Mouse (Mus musculus): ENCODE data around the gene Man2b2. TPM values are rescaled to one million over a fixed set of nuclear protein-coding genes. Genes with fewer than 3 reads are reported as not detected.

Gene Man2b2
- total RNA-seq, 2 experiments from 2014 or later, result 18.1 to 21.2 TPM

DNA sequence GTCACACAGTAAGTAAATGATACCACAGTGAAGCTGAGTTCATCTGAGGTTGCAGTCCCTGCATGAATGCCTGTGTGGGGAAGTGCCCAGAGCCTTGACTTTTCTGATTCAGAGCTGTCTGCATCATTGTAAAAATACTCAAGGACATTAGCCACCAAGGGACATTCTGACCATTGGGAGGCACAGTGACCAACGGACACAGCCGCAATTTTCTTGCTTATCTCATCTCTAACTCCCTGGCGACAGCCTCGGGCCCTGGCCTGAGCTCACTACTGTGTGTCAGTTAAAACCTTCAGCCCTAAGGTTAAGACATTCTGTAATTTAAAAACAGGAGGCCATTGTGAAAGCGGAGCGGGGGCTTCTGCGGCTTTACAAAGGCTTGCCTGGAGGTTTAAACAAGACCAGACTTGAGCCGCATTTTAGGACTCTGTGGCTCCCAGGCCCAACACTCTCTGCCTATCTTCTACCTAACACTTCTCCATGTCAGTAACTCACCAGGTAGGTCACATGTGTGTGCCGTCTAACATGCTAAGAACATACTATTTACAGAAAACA, 54.4 kb downstream of the Man2b2 start:
- intact Hi-C loops (cut with DNase I), result no loop called here
- DNase-seq, result peak; percentile 15 to 24

DNA sequence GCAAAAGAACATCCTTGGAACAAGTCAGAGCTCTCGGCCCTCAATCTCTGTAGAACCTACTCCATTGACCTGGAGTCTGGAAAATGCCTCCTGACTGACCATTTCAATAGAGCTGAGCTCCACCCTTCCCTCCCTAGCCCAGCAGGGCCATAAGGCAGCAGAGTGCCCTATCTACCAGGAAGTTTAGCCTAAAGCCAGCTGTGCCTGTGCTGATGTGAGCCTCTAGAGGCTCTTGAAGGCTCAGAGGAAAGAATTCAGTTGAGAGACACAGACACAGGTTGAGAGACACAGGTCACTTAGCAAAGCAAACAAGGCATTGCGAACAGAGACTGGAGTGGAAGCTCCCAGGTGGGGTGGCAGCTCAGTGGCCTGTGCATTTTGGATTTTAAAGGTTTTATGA, 55.1 kb downstream of the Man2b2 start:
- intact Hi-C loops (cut with DNase I), result no loop called here
- no peak for DNase-seq

DNA sequence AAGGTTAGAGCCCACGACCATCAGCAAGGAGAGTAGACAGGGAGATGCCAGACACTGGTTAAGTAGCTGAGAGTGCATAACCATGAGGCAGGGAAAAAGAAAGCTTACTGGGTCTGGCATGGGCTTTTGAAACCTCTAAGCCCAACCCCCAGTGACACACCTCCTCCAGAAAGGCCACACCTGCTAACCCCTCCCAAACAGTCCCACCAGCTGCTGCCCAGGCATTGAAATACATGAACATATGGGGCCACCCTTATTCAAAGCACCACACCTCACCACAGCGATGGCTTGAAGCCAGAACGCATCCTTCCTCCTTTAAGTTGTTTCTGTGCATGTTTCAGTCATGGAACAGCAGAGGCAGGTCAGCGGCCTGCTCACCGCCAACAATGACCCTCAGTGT, 57.9 kb downstream of the Man2b2 start:
- no peak for DNase-seq

DNA sequence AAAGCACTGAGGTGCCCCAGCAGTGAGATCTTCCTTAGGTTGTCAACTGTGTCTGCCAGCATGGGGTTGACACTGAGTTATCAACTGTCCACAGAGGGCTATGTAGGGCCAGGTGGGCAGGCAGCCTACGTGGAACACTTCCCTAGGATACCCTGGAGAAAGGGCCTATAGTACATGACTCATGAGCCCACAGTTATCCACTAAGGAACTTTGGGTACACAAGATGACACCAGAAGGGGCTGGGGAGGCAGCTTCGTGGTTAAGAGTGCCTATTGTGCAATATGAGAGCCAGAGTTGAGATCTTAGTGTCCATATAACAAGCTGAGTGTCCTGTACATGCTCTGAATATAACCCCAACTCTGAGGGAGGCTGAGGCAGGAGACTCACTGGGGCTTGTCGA, 60.9 kb downstream of the Man2b2 start:
- DNase-seq, result no peak

More for the DNA sequence above, 57.9 kb downstream of the Man2b2 start:
- intact Hi-C loops (cut with DNase I), result no loop called here

DNA sequence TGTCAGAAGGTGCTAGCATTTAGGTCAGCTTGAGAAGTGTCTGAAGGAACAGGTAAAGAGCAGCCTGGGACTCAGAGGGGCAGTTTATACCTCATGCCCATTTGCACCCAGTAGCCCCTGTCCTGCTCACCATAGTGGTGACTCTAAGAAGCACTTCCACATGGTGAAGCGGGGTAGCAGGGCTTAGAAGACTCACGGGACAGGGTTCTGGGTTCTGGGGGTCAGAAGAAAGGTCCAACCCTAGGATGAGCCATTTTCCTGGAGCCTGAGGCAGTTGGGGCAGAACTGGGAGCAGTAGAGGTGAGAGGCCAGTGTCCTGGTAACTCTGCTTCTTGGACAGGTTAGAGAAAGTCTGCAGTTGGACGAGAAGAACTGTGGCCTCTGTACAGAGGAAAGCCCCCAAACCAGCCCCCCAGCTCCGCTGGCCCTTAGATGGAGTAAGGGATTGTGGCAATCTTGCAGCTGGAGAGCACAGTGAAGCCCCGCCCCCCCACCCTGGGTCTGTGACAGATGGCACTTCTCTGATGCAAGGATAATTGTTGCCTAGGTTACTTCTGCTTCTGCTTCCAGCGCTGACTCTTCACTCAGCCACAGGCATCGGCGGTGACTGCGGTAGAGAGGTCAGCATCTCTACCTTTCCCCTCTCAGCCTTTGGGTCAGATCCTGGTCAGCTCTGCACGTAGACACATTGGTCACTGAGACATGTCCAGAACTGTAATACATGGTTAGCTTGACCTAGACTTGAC, 63.3 kb downstream of the Man2b2 start:
- intact Hi-C loops (cut with DNase I), result no loop called here
- DNase-seq, result no peak

More for the DNA sequence above, 60.9 kb downstream of the Man2b2 start:
- intact Hi-C loops (cut with DNase I), result no loop called here

DNA sequence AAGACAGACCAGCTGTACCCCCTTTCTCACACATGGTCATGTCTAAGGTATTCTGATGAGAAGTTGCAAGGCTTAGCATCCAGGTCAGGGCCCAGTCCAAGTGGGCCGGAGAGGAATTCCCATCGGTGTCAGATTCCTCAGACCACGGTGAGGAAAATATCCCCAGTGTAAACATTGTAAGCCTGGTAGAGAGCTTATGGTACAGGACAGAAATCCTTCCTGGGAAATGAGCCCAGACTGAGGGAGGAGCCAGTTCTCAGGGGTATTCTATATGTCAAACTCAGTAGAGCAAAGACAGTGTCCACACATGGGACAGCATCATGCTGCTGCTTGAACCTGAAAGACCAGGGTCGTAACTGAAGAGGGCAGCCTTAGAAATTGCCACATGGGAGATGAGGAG, 70.6 kb downstream of the Man2b2 start:
- DNase-seq, result no peak
- intact Hi-C loops (cut with DNase I), result no loop called here

DNA sequence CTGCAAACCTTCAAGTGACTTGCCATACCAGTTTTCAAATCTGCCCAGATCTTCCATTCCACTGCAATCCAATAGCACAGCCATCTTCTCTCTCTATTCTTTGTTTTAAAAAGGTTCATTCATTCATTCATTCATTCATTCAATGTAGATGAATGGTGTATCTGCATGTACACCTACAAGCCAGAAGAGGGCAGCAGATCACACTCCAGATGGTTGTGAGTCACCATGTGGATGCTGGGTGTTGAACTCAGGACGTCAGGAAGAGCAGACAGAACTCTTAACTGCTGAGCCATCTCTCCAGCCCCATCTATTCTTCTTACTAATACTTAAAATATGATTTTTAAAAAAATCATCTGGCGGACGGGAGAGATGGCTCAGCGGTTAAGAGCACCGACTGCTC, 73.4 kb downstream of the Man2b2 start:
- DNase-seq, result no peak
- intact Hi-C loops (cut with DNase I), result no loop called here

Other genes with a start within 250 kb of the Man2b2 start
- gene Tbc1d14, start 237.4 kb downstream of the Man2b2 start, total RNA-seq (2021), result 10 to 100 TPM; 19.4 to 22.8 TPM
- gene D5Ertd579e, start 134.6 kb downstream of the Man2b2 start, total RNA-seq (2021), result 10 to 100 TPM; 93.6 to 97.2 TPM
- 10 to 100 TPM; 12.5 to 14.3 TPM for gene Bloc1s4, start 82.0 kb downstream of the Man2b2 start, total RNA-seq (2021)
- gene Mrfap1, start 33.9 kb downstream of the Man2b2 start, total RNA-seq (2021), result 100 to 1,000 TPM; 300 to 317 TPM
- gene Ppp2r2c, start 37.9 kb upstream of the Man2b2 start, total RNA-seq (2021), result under 1 TPM; 0.19 to 0.25 TPM
- 10 to 100 TPM; 30.4 to 37.7 TPM for gene Wfs1, start 158.6 kb upstream of the Man2b2 start, total RNA-seq (2021)

Measured in heart, postnatal 10 days (tissue).